Mouse (Mus musculus) neural tube, embryonic 11.5 days (tissue): Measurements from ENCODE around the gene Il1rl1. TPM values are rescaled to one million over a fixed set of nuclear protein-coding genes. Genes with fewer than 3 reads are reported as not detected.

Experiments used
- ATAC-seq: fragments of 200-750 bp; cut with Nextera tagmentation; 2 replicates; pipeline ENCODE4 v1.8.0; 2017; ENCODE audit warnings: moderate number of reproducible peaks, mild to moderate bottlenecking, moderate TSS enrichment, moderate library complexity; ENCODE audit not compliant: insufficient read depth, low FRiP score, low TSS enrichment
- DNase-seq: peaks from one replicate; pipeline ENCODE4 v3.0.0-alpha.2; 2015; ENCODE audit warnings: low spot score
- H3K27ac ChIP-seq: fragments of 300-500 bp; sonication (generic); 2 replicates; pipeline ENCODE4 v1.5.1; 2014; ENCODE audit warnings: low read depth, mild to moderate bottlenecking, low read length
- H3K27me3 ChIP-seq: fragments of 300-500 bp; sonication (generic); 2 replicates; pipeline ENCODE4 v1.6.1; 2014; ENCODE audit warnings: mild to moderate bottlenecking, low read length, mixed read lengths; ENCODE audit not compliant: control insufficient read depth, insufficient read depth
- H3K36me3 ChIP-seq: fragments of 300-500 bp; sonication (generic); 2 replicates; pipeline ENCODE4 v1.6.1; 2014; ENCODE audit warnings: mild to moderate bottlenecking, low read length, moderate library complexity, mixed read lengths; ENCODE audit not compliant: control insufficient read depth, insufficient read depth
- H3K4me1 ChIP-seq: fragments of 300-500 bp; sonication (generic); 2 replicates; pipeline ENCODE4 v1.6.1; 2014; ENCODE audit warnings: low read length, mixed read lengths; ENCODE audit not compliant: control insufficient read depth, insufficient read depth
- H3K4me2 ChIP-seq: fragments of 300-500 bp; sonication (generic); 2 replicates; pipeline ENCODE4 v1.6.1; 2014; ENCODE audit warnings: low read depth, mild to moderate bottlenecking, moderate library complexity
- H3K4me3 ChIP-seq: fragments of 300-500 bp; sonication (generic); 2 replicates; pipeline ENCODE4 v1.5.1; 2014; ENCODE audit warnings: low read depth, low read length
- H3K9ac ChIP-seq: fragments of 300-500 bp; sonication (generic); 2 replicates; pipeline ENCODE4 v1.6.1; 2014; ENCODE audit warnings: mild to moderate bottlenecking, low read length
- H3K9me3 ChIP-seq: fragments of 300-500 bp; sonication (generic); 2 replicates; pipeline ENCODE4 v1.6.1; 2016; ENCODE audit warnings: low read length; ENCODE audit not compliant: control insufficient read depth
- WGBS: fragments of 180-500 bp; shearing (Covaris S2); extraction: QIAGEN DNeasy Blood & Tissue Kit; methylation state at CpG from one replicate; pipeline ENCODE4 v1.1.7; 2014; 5-methylcytosine and 5-hydroxymethylcytosine counted together
- polyA plus RNA-seq: library from polyadenylated mRNA; unstranded; fragments of >200 nt; fragmentation: Nextera tagmentation; extraction: Ambion mirVana; gene quantifications from 2 replicates; pipeline ENCODE4 v1.2.1, GENCODE M21; 2014

Il1rl1 gene
- polyA plus RNA-seq, 1 experiment from 2014 or later: 0.13 TPM

DNA sequence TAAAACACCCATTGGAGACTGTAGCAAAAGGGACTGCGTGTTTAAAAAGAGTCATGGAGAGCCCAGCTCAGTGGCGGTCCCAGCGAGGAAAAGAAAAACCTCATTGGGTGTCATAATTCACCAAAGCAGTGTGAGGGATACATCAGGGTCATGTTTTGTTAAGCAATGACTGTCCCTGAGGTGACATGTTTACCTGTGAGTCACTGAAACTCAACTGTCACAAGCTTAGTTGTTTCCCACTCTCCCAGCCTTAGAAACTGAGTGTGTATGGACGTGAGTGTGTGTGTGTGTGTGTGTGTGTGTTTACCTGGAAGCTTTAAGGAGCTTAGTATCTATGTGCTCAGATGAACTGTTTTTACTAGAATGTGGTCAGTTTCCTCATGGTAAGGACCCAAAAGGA is 37.9 kb downstream of the Il1rl1 start:
- Histone ChIP-seq H3K9ac (no peak overlapping the region), H3K4me1 (no peaks in the 10 kb centered on the region), H3K9me3 (no peaks in the 10 kb centered on the region), H3K27ac (no peak overlapping the region), H3K4me3 (no peak overlapping the region), H3K4me2 (no peak overlapping the region), H3K36me3 (no peaks in the 10 kb centered on the region), H3K27me3 (no peaks in the 10 kb centered on the region)
- 85% methylated on average over 4 of the region's 4 CpGs for WGBS
- DNase-seq: no peak
- ATAC-seq: no peak

DNA sequence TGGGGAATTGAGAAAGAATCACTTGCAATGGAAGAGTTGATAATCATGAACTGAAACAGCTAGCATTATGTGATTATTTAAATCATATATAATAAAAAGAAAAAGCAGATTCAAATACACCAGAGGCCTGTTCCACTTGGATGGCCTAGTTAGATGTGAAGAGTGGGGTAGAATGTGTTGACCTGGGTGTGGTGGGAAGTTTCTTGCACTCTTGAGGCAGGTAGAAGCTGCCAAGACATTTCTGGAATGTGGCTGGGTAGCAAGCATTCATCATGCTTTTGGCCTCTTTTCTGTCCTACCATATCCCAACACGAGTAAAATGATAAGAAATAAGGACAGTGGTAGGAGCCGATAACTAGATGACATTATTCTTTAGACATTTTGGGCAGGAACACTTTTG is 39.4 kb downstream of the Il1rl1 start:
- WGBS: 83% methylated on average over 2 of the region's 2 CpGs
- no peaks in the 10 kb centered on the region for H3K36me3 ChIP-seq

DNA sequence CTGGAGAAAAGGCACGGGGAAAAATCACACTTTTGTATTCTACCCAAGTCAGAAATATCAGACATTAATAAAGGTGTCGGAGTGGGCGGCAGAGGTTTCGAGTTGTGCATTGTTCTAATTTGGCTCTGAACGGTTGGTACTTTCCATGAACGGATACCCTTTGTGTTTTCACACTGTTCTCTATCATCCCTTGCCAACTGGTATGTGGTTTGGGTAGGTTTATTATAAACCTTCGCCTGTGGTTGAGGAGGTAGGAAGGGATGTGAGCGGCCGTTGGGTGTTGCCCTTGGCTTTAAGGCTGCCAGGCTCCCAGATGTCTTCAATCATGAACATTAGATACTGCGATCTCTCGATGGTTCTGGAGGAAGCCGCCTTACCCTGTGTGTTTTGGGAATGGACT is 40.5 kb downstream of the Il1rl1 start:
- no peak for DNase-seq
- no peaks in the 10 kb centered on the region for H3K36me3 ChIP-seq
- no peaks in the 10 kb centered on the region for H3K27me3 ChIP-seq
- WGBS: 92% methylated on average over 12 of the region's 12 CpGs
- no peaks in the 10 kb centered on the region for H3K4me1 ChIP-seq
- no peak overlapping the region for H3K4me2 ChIP-seq
- H3K4me3 ChIP-seq: no peak overlapping the region
- ATAC-seq: no peak
- no peaks in the 10 kb centered on the region for H3K9me3 ChIP-seq
- H3K9ac ChIP-seq: no peak overlapping the region
- no peak overlapping the region for H3K27ac ChIP-seq

More for the DNA sequence above, 39.4 kb downstream of the Il1rl1 start:
- DNase-seq (no peak), ATAC-seq (no peak)
- no peaks in the 10 kb centered on the region for H3K9me3 ChIP-seq
- no peak overlapping the region for H3K4me3 ChIP-seq
- no peak overlapping the region for H3K27ac ChIP-seq
- no peak overlapping the region for H3K4me2 ChIP-seq
- no peaks in the 10 kb centered on the region for H3K4me1 ChIP-seq
- no peak overlapping the region for H3K9ac ChIP-seq
- H3K27me3 ChIP-seq: no peaks in the 10 kb centered on the region

DNA sequence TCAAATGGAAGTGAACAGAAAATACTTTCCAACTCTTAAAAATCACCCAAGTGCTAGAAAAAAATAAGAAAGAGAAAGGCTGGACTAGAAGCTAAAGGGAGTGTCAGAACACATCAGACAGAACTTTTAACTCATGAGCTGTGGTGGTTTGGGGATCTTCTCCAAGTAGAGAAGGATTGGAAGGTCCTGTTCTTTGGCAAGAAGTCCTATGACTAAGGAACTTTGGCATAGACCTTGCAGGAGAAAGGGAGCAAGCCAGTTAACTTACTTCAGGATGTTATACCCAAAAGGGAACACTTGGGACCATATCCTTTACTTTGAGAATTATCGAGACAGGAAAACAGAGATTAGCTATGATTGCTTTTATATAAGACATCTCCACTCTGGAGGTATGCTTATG is 43.0 kb downstream of the Il1rl1 start:
- ATAC-seq: no peak
- DNase-seq: no peak
- Histone ChIP-seq H3K4me2 (no peak overlapping the region), H3K27ac (no peak overlapping the region), H3K9me3 (no peaks in the 10 kb centered on the region), H3K9ac (no peak overlapping the region), H3K4me1 (no peaks in the 10 kb centered on the region), H3K27me3 (no peaks in the 10 kb centered on the region), H3K36me3 (no peaks in the 10 kb centered on the region), H3K4me3 (no peak overlapping the region)
- WGBS: 88% methylated on average over 1 of the region's 1 CpGs

DNA sequence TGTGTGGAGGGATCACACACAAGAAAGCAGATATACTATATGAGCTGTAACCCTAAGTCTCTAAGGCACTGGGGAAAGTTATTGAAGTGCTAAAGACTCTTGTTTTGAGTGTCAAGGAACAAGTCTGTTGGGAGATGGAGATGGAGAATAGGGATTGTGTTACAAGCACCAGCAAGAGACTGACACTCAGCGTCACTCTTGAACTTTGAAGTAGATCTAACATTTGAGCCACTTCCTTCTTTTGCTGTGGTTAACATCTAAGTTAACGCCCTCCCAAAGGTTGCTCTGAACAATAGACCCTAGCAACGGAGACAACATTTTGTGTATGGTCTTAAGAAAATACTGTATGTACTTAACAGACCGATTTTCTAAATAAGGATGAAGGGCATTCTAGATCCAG is 44.3 kb downstream of the Il1rl1 start:
- no peak overlapping the region for H3K4me3 ChIP-seq
- H3K27ac ChIP-seq: no peak overlapping the region
- DNase-seq (no peak), ATAC-seq (no peak)
- no peaks in the 10 kb centered on the region for H3K9me3 ChIP-seq
- H3K27me3 ChIP-seq: no peaks in the 10 kb centered on the region
- 90% methylated on average over 4 of the region's 4 CpGs for WGBS
- H3K36me3 ChIP-seq: no peaks in the 10 kb centered on the region
- no peak overlapping the region for H3K4me2 ChIP-seq
- H3K4me1 ChIP-seq: no peaks in the 10 kb centered on the region
- H3K9ac ChIP-seq: no peak overlapping the region

DNA sequence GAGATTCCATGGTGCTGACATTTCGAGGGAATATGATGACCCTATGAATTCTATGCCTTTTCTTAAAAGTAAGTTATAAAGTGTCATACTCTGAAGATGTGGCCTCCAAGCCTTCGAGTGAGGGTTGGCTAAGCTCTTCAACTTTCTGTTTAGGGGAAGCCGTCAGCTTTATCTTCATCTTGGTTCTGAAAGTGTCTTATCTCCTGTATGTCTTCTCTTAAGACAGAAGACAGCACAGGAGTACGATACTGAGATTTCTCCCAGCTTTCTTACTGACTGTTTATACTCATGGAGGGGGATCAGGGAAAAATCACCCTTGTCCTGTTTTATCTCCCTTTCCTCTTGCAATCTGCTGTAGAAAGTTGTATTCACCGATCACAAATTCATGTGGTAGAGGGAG is 45.0 kb downstream of the Il1rl1 start:
- H3K36me3 ChIP-seq: no peaks in the 10 kb centered on the region
- no peak overlapping the region for H3K4me3 ChIP-seq
- 87% methylated on average over 5 of the region's 5 CpGs for WGBS
- H3K4me2 ChIP-seq: no peak overlapping the region
- no peaks in the 10 kb centered on the region for H3K27me3 ChIP-seq
- H3K9ac ChIP-seq: no peak overlapping the region
- ATAC-seq: no peak
- no peaks in the 10 kb centered on the region for H3K9me3 ChIP-seq
- no peak overlapping the region for H3K27ac ChIP-seq
- H3K4me1 ChIP-seq: no peaks in the 10 kb centered on the region
- DNase-seq: no peak

DNA sequence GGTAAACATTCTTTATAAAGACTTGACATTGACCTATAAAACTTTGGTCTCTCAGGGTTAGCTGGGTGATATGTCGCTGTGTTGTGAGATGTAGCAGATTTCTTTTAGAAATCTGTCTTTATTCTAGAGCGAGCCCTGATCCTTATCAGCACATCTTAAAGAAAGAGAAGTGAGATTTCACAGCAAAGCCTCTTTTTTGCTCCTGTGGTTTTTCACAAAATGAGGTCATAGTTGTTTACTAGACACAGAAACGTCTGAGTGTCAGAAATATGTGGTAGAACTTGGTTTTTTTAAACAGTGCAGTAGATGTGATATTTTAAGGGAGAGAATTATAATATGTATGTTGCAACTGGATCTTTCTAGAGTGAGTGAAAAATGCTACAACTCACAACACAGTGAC is 46.3 kb downstream of the Il1rl1 start:
- Histone ChIP-seq H3K36me3 (no peaks in the 10 kb centered on the region), H3K9ac (no peak overlapping the region), H3K4me1 (no peaks in the 10 kb centered on the region), H3K27ac (no peak overlapping the region), H3K4me2 (no peak overlapping the region), H3K9me3 (no peaks in the 10 kb centered on the region), H3K27me3 (no peaks in the 10 kb centered on the region), H3K4me3 (no peak overlapping the region)
- no peak for ATAC-seq
- no peak for DNase-seq
- 83% methylated on average over 3 of the region's 3 CpGs for WGBS

DNA sequence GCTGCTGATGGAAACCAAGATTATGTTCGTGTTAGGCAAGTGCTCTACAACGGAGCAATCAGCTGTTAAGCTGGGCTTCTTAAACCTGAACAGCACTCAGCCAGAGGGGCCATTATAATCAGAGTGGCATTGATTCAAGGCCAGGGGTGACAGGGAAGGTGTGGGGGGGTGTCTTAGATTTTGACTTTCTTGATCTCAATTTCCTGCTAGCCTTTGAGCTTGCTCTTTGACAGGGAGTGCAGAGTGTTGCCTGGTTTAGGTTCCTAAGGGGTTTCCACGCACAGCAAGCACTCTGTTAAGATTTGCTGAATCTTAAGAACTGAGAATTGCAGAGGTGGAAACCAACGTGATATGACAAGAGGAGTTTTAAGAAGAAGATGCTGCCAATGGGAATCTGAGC is 47.4 kb downstream of the Il1rl1 start:
- no peaks in the 10 kb centered on the region for H3K9me3 ChIP-seq
- no peak overlapping the region for H3K4me2 ChIP-seq
- no peaks in the 10 kb centered on the region for H3K4me1 ChIP-seq
- no peak overlapping the region for H3K4me3 ChIP-seq
- 77% methylated on average over 4 of the region's 4 CpGs for WGBS
- H3K27me3 ChIP-seq: no peaks in the 10 kb centered on the region
- DNase-seq: no peak
- no peak for ATAC-seq
- H3K36me3 ChIP-seq: no peaks in the 10 kb centered on the region
- H3K27ac ChIP-seq: no peak overlapping the region
- H3K9ac ChIP-seq: no peak overlapping the region

DNA sequence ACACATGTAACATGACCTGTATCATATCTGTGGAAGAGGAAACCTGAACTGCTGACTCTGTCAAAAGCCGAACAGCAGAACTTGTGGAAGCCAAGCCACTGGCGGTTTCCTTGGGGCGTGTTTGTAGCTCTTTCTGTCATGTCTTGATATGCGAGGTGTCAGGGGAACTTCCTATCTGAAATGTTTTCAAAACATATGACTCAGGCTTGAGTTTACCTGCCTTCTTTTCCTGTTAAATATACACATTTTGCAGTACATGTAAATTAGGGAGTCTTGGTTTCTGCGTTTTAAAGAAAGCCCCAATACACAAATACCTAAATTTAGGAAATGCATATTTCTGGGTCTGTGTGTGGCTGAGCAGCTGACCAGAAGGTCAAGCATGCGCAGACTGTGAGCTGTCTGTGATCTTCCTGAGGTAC is 50.1 kb downstream of the Il1rl1 start:
- H3K4me1 ChIP-seq: no peaks in the 10 kb centered on the region
- no peak overlapping the region for H3K4me3 ChIP-seq
- H3K27ac ChIP-seq: no peak overlapping the region
- DNase-seq (no peak), ATAC-seq (no peak)
- H3K9ac ChIP-seq: no peak overlapping the region
- no peaks in the 10 kb centered on the region for H3K27me3 ChIP-seq
- no peaks in the 10 kb centered on the region for H3K9me3 ChIP-seq
- no peak overlapping the region for H3K4me2 ChIP-seq
- no peaks in the 10 kb centered on the region for H3K36me3 ChIP-seq
- WGBS: 81% methylated on average over 6 of the region's 6 CpGs
